Mouse (Mus musculus): ENCODE measurements around the gene Rfx5.

Gene Rfx5

DNA sequence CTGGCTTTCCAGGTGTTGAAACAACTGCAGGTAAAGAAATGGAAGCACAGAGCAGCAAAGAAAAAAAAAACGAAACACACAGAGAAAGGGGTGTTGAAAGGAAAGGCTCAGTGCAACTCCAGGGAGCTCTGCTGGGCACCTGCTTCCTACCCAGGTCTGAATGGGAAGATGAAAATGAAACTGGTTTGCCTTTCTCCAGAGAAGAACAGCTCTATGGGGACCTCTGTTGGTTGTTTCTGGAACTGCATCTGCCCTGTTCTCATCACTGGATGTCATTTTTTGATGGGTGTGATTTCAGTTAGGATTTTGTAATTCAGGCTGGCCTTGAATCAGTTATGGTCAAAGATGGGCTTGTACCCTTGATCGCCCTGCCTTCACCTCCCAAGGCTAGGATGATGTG, 43.1 kb downstream of the Rfx5 start:
- DNase-seq (ENCODE audit: low spot score) = peak; percentile 88

DNA sequence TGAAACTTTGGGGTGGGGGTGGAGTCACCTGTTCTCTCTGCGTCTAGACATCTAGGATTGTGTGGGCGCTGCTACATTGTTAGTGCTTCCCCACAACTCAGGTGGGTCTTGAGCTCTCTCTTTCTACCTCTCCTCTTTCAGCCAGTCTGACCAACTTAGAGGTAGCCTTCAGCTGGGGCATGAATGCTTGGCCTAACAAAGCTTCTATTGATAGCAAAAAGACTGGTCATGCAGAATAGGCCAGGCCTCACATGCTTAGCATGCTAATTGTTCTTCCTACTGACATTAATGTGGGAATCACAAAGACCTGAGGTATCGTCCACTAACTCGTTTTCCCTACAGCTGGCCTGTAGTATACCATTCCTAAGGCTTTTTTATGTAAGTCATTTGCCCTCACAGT, 48.7 kb downstream of the Rfx5 start:
- DNase-seq (ENCODE audit: low spot score) = no peak

DNA sequence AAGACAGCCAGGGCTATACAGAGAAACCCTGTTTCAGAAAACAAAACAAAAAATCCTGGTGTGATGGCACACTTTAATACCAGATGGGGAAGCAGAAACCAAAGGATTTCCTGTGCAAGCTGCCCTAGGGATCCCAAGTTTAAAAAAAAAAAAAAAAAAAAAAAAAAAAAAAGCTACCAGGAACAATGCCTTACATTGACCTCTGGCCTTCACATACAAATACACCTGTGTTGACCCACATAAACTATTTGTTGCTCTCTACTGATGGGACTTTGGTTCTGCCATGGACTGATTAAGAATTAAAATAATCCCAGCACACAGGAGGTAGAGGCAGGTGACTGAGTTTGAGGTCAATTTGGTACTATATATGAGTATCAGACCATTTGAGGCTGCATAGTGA, 49.4 kb downstream of the Rfx5 start:
- no peak for DNase-seq (ENCODE audit: low spot score)

DNA sequence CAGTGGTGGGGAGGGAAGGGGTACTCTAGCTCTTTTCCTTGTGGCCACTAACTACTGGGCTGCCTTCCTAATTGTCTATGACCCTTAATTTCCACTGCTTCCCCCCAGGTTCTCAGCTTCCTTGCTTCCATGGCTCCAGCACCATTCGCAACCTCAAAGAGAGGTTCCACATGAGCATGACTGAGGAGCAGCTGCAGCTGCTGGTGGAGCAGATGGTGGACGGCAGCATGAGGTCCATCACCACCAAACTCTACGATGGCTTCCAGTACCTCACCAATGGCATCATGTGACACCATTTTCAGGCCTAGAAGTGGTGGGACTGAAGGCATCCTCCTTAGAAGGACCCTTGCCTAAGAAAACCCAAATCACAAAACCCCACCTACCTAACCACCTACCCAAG, 51.8 kb downstream of the Rfx5 start:
- DNase-seq (ENCODE audit: low spot score) = no peak

DNA sequence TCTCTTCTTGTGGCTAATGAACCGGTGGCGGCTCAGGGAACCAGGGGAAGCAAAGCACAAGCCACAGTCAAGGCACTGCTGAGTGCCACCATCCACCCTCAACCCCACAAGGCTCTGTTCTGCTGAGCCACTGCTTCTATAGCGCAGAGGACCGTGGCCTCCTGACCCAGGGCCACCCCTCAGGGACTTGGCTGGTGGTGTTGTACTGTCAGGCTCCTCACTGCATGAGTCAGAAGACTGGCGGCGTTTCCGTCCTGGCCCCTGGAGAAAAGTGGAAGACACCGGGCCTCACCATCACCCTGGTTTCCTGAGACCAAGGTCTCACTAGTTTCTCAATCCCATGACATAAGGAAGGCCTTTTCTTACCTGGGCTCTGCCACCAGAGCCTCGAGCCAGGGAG, 53.8 kb downstream of the Rfx5 start:
- no peak for DNase-seq (ENCODE audit: low spot score)

DNA sequence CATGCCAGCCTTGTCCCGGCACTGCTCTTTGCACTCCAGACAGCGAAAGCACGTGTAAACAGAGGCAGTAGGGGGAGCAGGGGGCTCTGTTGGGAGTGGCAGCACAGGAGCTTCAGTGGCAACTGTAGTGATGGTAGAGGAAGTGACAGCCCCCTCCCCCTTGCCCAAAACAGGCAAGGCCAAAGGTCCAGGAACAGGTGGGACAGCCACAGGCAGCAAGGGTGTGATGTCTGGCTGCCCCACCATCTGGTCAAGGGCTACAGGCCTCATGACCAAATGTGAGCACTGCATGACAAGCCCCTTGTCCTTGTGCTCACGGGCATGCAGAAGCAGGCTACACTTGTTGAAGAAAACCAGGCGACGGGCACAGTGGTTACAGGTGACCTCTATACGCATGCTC, 56.5 kb downstream of the Rfx5 start:
- no peak for DNase-seq (ENCODE audit: low spot score)

Data from urinary bladder, postnatal 14 days (tissue).